Mouse (Mus musculus) CD8-positive naive resting alpha-beta T cell, adult 2 months (primary cell): ENCODE results near the gene Rab5b.
A peak's percentile ranks its signal among the peaks of the same experiment; 100 is the strongest.
"Not testable (repeated sequence)": the region's sequence is repeated elsewhere in the genome, so short reads cannot be mapped to it uniquely, and the experiment has no call there.

ENCODE experiments used
- DNase-seq, 2 experiments: peaks; one replicate each; pipeline ENCODE4 v3.0.0; 2022; ENCODE audit warnings: low read depth in 2 of 2, low spot score in 2 of 2

Gene Rab5b

DNA sequence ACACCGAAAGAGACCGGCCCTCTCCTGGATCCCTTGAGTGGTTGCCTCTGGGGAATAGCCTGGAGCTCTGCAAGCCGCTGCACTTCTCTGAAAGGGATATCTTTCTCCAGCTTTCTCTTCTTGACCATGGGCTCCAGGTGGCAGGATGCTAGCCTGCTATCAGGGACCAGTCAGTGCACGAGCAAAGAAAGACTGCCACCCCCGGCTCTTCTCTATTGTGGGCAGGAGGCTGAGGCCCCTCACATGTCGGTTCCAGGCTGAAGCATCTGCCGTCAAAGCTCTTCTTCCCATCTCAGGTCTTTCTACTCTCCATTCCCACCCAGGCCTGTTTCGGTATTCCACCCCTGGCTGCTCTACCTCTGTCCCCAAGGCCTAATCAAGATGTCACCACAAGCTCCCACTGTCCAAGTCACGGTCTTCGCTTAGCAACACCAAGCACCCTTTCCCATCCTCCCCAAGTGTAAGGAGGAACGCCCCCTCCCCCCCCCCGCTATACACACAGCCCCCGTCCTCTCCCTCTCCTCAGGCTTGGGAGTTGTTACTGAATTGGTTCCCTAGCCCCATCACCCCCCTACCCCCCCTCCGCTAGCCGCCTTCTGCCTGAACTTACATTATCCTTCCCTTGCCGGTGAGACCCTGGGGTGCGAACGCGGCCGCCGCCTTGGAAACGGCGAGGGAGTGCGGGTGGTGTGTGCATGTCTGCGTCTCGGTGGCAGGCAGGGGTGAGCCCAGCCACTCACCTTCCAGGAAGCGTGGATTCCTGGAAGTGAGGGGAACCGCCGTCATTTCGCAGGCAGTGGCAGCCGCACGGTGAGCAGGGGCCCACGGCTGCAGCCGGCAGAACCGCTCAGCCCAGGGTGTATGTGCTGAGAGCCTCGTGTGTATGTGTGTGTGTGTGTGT is 50.7 kb downstream of the Rab5b start, which contains the start of gene Ikzf4:
Gene Ikzf4 (minus strand): TSS at position 881 of the 901 bp plus-strand sequence.
- DNase-seq = peak; percentile 34 to 39

DNA sequence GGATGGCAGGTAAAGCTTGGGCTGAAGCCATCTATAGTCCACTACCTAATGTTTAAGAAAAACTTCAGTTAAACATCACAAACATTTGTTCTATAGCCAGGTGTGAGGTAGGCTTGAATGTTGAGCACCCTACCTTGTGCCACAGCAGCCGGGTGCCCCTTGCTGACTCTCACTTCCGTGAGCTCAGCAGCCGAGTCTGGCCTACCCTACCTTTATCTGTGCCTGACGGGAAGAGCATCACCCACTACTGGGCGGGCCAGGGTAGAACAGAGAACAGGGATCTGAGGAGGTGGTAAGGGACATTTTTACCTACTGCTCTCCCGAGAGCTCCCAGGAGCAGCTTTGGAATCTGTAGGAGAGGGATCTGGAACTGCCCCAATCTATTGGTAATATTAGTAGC is 53.3 kb downstream of the Rab5b start:
- DNase-seq = no peak

DNA sequence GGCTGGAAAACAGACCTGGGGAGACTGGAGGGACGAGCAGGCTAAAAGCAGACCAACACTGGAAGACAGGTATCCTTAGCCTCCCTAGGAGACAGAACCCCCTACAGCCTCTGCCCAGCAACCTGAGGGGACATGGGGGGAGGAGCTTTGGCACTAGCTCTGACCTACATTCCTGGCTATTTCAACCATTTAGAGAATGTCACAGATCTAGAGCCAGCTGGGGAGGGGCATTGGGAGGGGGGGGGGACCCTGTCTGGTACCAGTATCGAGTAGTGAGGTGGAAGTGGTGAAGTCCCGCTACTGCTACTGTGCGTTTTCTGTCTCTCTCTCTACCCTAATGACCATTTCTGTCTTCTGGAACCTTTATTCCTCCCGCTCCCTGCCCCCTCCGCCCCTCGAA is 54.2 kb downstream of the Rab5b start:
- DNase-seq = no peak

DNA sequence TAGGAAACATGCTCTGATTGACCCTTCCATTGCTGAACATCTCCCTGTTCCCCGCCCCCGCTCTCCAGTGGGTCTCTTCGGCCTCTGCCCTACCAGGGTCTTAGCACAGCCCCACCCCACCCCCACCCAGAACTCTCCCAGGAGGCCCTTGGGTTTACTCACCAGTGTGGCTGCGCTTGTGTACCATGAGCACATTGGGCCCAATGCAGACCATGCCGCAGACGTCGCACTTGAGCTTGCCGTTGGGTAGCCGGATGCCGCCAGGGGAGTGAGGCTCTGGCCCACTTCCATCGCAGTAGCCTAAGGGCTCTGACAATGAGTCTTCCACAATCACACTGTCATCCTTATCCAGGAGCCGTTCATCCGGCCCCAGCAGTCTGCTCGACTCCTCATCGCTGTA is 55.2 kb downstream of the Rab5b start:
- DNase-seq = no peak

DNA sequence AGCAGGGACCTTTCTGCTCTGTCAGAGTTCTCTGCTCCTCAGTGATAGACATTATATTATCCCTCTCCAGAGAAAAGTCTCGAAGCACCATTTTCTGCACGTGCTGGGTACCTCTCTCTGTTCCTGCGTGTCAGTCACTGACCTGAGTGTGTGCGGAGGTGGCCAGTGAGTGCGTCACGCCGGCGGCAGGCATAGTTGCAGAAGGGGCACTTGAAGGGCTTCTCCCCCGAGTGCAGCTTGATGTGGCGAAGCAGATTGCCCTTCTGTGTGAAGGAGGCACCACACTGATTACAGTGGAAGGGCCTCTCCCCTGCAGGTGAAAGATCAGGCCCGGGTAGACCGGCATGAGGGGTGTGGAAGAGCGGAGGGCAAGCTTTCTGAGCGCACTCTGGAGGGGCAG is 56.1 kb downstream of the Rab5b start:
- DNase-seq = no peak

DNA sequence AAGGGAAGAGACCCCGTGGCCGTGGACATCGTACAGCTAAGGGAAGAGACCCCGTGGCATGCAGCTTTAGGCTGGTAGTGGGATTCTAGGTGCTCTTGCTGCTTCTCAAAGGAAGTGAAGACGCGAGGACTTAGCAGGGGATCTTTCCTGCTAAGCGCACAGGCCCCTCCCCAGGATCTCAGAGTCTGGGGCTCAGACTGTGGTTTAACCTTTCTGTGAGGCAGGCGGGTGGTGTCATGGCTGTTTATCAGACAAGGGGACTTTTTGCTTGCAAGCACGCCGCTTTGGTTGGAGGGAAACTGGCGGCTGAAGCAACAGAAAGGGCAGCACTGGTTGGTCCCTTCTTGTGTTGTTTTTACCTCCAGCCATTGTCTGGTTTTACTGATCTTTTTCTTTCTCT is 59.1 kb downstream of the Rab5b start:
- DNase-seq = peak; percentile 64 to 68

DNA sequence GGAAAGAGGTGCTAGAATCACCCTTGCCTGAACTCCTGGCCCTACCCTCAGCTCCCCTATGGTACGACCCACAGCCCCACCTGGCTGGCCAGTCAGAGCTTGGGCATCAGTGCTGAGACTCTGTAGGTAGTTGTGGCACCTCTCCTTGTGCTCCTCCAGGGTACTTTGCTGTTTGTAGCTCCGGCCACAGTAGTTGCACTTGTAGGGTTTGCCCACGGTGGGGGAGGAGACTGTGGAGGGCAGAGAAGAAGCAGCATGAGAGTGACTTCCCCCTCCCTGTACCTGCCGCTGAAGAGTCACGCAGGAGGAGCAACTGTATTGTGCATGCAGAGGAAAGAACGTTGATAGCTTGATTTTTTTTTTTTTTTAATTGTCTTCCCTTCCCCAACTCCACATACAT is 59.5 kb downstream of the Rab5b start:
- DNase-seq = peak; percentile 21 to 56

DNA sequence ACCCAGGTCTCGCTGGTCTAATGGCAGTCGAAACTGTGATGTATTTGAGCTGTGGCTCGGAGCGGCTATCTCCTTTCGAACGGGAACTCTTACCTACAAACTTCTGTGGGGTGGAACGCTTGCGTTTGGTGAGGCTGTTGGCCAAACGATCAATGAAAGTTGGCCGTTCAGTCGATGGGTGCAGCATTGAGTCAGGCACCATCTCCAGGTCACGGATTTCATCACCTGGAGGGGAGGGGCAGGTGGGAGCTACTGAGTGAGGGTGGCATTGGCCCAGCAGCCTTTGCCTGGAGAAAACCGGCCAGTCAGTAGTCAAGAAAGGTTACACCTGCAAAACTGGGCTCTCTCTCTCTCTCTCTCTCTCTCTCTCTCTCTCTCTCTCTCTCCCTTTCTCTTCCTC is 60.4 kb downstream of the Rab5b start:
- no peak for DNase-seq

DNA sequence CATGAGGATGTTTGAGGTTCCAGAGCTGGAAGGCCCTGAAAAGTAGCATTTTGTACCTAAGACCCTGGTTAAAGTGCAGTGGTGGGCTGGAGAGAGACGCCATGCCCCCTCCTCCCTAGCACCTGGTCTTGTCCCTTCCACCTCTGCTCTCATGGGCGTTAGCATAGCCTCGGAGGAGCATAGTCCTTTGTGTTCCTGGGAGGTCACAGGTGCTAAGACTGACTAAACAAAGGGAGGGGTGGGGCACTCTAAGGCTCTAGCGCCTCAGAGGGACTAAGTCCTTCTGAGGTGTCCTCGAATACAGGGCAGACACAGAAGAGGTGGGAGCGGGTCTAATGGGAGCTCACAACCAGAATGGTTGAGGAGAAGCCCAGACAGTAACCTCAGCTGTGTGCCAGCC is 64.5 kb downstream of the Rab5b start:
- DNase-seq = no peak

DNA sequence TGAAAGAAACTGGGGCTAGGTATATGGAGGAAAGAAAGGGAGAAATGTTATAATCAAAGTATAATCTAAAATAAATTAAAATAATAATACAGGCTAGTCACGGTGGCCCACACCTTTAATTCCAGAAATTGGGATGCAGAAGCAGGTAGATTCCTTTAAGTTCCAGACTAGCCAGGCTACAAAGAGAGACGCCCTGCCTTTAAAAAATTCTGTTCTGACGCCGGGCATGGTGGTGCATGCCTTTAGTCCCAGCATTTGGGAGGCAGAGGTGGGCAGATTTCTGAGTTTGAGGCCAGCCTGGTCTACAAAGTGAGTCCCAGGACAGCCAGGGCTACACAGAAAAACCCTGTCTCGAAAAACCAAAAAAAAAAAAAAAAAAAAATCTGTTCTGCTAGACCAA is 65.8 kb downstream of the Rab5b start:
- DNase-seq = not testable (repeated sequence)

DNA sequence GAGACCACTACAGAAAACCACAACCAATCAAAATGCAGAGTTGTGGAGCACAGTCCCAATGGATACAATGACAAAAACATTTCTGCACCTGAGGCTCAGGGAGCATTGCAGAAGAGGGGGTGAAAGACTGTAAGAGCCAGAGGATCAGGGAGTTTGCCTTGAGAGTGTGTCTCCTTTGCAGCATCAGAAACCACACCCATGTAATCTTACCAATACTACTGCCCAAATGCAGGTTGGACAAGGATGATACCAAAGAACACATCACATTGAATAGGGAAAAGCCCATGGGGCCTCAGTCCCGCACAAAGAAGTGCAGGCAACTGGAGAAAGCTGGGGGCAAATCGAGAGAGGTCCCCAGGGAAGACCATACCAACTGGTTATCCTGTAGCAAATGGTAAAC is 66.3 kb downstream of the Rab5b start:
- DNase-seq = no peak

DNA sequence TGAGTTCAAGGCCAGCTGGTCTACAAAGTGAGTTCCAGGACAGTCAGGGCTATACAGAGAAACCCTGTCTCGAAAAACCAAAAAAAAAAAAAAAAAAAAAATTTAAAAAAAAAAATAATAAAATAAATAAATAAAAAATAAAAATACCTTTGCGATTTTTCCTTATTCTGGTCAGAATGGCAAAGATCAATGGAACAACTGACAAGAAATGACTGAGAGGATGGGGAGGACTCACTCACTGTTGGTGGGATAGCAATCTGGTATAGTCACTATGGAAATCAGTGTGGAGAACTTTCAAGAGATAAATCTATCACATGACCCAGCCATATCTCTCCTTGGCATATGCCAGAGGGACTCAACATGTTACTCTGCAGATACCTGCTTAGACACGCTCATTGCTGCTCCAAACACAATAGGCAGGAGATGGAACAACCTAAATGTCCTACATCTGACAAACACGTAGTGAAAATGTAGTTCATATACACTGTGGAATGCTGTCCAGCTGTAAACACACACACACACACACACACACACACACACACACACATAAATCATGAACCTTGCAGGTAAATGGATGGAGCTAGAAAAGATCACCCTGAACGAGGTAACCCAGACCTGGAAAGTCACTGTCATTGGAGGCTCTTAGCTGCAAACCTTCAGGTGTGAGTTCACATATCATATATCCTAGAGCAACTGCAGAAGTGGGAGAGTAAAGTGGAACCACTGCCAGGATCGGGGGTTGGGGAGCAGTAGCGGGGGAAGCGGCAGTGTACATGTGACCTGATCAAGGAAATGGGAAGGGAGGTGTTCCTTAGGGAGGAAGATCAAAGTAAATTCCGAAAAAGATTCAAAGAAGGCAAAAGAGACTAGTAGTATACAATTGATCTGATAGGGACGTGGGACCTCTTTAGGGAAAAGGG is 68.4 kb downstream of the Rab5b start:
- no peak for DNase-seq
